Mouse (Mus musculus): ENCODE data around the gene Dusp21. TPM values are rescaled to one million over a fixed set of nuclear protein-coding genes. Genes with fewer than 3 reads are reported as not detected.

The Dusp21 gene
- polyA plus RNA-seq, 2 experiments = not detected

- Histone ChIP-seq H3K27me3 (ENCODE audit: control insufficient read depth, insufficient read depth, low read length) (no peaks in the 10 kb centered on the region), H3K9me3 (ENCODE audit: control insufficient read depth, low read length) (no peaks in the 10 kb centered on the region), H3K4me1 (ENCODE audit: control insufficient read depth, insufficient read depth, low read length) (no peaks in the 10 kb centered on the region), H3K4me3 (replicated peaks; ENCODE audit: low read length) (no peak overlapping the region), H3K9ac (ENCODE audit: low read depth, low read length, severe bottlenecking) (no peak overlapping the region), H3K4me2 (replicated peaks; ENCODE audit: low read depth, low read length, severe bottlenecking) (no peak overlapping the region), H3K36me3 (ENCODE audit: control insufficient read depth, insufficient read depth, low read length) (no peaks in the 10 kb centered on the region), H3K27ac (replicated peaks; ENCODE audit: low read depth, low read length) (no peak overlapping the region)
- 52% methylated on average over 4 of the region's 4 CpGs for WGBS
- ATAC-seq (ENCODE audit: low FRiP score, low read depth) = no peak
- no peak for TF ChIP-seq POLR2A (IDR thresholded peaks at IDR 0.05; ENCODE audit: borderline replicate concordance, extremely low read depth, insufficient read depth, insufficient read length)
- no peak for DNase-seq (ENCODE audit: low spot score)
These were observed 29.2 kb downstream of the Dusp21 start for GRCm38 (mm10) chrX:18174831-18175230.

GRCm38 (mm10) chrX:18177803-18178202 is 32.1 kb downstream of the Dusp21 start:
- TF ChIP-seq POLR2A (IDR thresholded peaks at IDR 0.05; ENCODE audit: borderline replicate concordance, extremely low read depth, insufficient read depth, insufficient read length) = no peak
- WGBS = 83% methylated on average over 4 of the region's 4 CpGs
- H3K4me1 ChIP-seq (ENCODE audit: control insufficient read depth, insufficient read depth, low read length) = no peaks in the 10 kb centered on the region

DNA sequence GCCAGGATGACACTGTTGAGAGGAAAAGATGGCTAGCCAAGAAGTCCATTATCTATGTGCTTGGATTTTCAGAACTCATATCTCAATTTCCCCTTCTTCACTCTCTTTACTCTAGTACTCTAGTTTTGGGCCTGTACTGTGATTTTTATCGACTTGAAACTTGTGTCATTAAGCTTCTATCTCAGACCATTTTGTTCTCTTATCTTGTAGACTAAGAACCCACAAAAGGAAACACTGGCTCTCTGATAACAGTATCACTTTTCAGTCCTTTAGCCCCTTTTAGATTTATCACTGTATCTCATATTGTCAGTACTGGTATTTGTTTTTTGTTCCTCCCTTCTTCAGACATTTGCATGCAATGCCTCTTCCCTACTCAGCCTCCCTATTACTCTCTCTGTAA is 33.8 kb downstream of the Dusp21 start:
- Histone ChIP-seq H3K4me1 (ENCODE audit: control insufficient read depth, insufficient read depth, low read length) (no peaks in the 10 kb centered on the region), H3K4me2 (replicated peaks; ENCODE audit: low read depth, low read length, severe bottlenecking) (no peak overlapping the region), H3K4me3 (replicated peaks; ENCODE audit: low read length) (no peak overlapping the region), H3K36me3 (ENCODE audit: control insufficient read depth, insufficient read depth, low read length) (no peaks in the 10 kb centered on the region), H3K9me3 (ENCODE audit: control insufficient read depth, low read length) (no peaks in the 10 kb centered on the region), H3K27ac (replicated peaks; ENCODE audit: low read depth, low read length) (no peak overlapping the region), H3K9ac (ENCODE audit: low read depth, low read length, severe bottlenecking) (no peak overlapping the region), H3K27me3 (ENCODE audit: control insufficient read depth, insufficient read depth, low read length) (no peaks in the 10 kb centered on the region)
- ATAC-seq (ENCODE audit: low FRiP score, low read depth) (no peak), DNase-seq (ENCODE audit: low spot score) (no peak)
- 88% methylated on average over 1 of the region's 1 CpGs for WGBS
- TF ChIP-seq POLR2A (IDR thresholded peaks at IDR 0.05; ENCODE audit: borderline replicate concordance, extremely low read depth, insufficient read depth, insufficient read length) = no peak

More at GRCm38 (mm10) chrX:18177803-18178202, 32.1 kb downstream of the Dusp21 start:
- Histone ChIP-seq H3K27me3 (ENCODE audit: control insufficient read depth, insufficient read depth, low read length) (no peaks in the 10 kb centered on the region), H3K4me2 (replicated peaks; ENCODE audit: low read depth, low read length, severe bottlenecking) (no peak overlapping the region), H3K9me3 (ENCODE audit: control insufficient read depth, low read length) (no peaks in the 10 kb centered on the region), H3K27ac (replicated peaks; ENCODE audit: low read depth, low read length) (no peak overlapping the region), H3K4me3 (replicated peaks; ENCODE audit: low read length) (no peak overlapping the region), H3K9ac (ENCODE audit: low read depth, low read length, severe bottlenecking) (no peak overlapping the region), H3K36me3 (ENCODE audit: control insufficient read depth, insufficient read depth, low read length) (no peaks in the 10 kb centered on the region)
- DNase-seq (ENCODE audit: low spot score) = no peak
- no peak for ATAC-seq (ENCODE audit: low FRiP score, low read depth)

GRCm38 (mm10) chrX:18187203-18187602 is 41.5 kb downstream of the Dusp21 start:
- TF ChIP-seq POLR2A (IDR thresholded peaks at IDR 0.05; ENCODE audit: borderline replicate concordance, extremely low read depth, insufficient read depth, insufficient read length) = no peak
- H3K27me3 ChIP-seq (ENCODE audit: control insufficient read depth, insufficient read depth, low read length) = no peaks in the 10 kb centered on the region
- ATAC-seq (ENCODE audit: low FRiP score, low read depth) (no peak), DNase-seq (ENCODE audit: low spot score) (no peak)
- H3K9me3 ChIP-seq (ENCODE audit: control insufficient read depth, low read length) = no peaks in the 10 kb centered on the region
- no peak overlapping the region for H3K4me2 ChIP-seq (replicated peaks; ENCODE audit: low read depth, low read length, severe bottlenecking)
- H3K4me3 ChIP-seq (replicated peaks; ENCODE audit: low read length) = no peak overlapping the region
- H3K27ac ChIP-seq (replicated peaks; ENCODE audit: low read depth, low read length) = no peak overlapping the region
- no peak overlapping the region for H3K9ac ChIP-seq (ENCODE audit: low read depth, low read length, severe bottlenecking)
- no peaks in the 10 kb centered on the region for H3K4me1 ChIP-seq (ENCODE audit: control insufficient read depth, insufficient read depth, low read length)
- H3K36me3 ChIP-seq (ENCODE audit: control insufficient read depth, insufficient read depth, low read length) = no peaks in the 10 kb centered on the region

DNA sequence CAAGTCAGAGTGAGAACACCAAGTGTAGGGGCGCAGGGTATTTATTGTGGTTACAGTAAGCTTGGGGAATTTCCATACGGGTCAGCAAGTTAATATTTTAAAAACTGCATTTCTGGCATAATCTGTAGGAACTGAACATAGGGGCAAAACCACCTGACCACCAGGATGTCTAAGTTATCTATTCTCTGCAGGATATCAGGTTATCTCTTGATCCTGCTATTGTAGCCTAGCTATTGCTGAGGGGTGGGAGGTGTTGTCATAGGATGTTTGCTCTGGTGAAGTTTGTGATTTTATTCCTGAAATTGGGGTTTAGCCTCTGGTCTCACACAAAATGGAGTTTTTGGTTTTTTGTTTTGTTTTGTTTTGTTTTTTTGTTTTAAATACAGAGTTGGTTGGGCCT is 42.6 kb downstream of the Dusp21 start:
- no peaks in the 10 kb centered on the region for H3K4me1 ChIP-seq (ENCODE audit: control insufficient read depth, insufficient read depth, low read length)
- no peak overlapping the region for H3K4me3 ChIP-seq (replicated peaks; ENCODE audit: low read length)
- WGBS = 90% methylated on average over 2 of the region's 2 CpGs
- no peak for DNase-seq (ENCODE audit: low spot score)
- H3K36me3 ChIP-seq (ENCODE audit: control insufficient read depth, insufficient read depth, low read length) = no peaks in the 10 kb centered on the region
- ATAC-seq (ENCODE audit: low FRiP score, low read depth) = no peak
- no peak overlapping the region for H3K9ac ChIP-seq (ENCODE audit: low read depth, low read length, severe bottlenecking)
- H3K4me2 ChIP-seq (replicated peaks; ENCODE audit: low read depth, low read length, severe bottlenecking) = no peak overlapping the region
- no peak overlapping the region for H3K27ac ChIP-seq (replicated peaks; ENCODE audit: low read depth, low read length)
- H3K27me3 ChIP-seq (ENCODE audit: control insufficient read depth, insufficient read depth, low read length) = no peaks in the 10 kb centered on the region
- no peak for TF ChIP-seq POLR2A (IDR thresholded peaks at IDR 0.05; ENCODE audit: borderline replicate concordance, extremely low read depth, insufficient read depth, insufficient read length)
- H3K9me3 ChIP-seq (ENCODE audit: control insufficient read depth, low read length) = no peaks in the 10 kb centered on the region

Other genes starting within 250 kb of the Dusp21 start
- 31.6 and 47.4 TPM in 2 replicates for gene Kdm6a, start 16.7 kb downstream of the Dusp21 start, polyA plus RNA-seq (2012; rRNA removed)
- 23.0 and 38.6 TPM in 2 replicates for gene Kdm6a, start 16.7 kb downstream of the Dusp21 start, polyA plus RNA-seq (2014; fragmentation: Nextera tagmentation; extraction: Ambion mirVana)

Data from limb, embryonic 14.5 days (tissue).